9 mouse cellular contexts compared by ENCODE assay signal in genomic region chr10:97479004-97479766, GRCm38 (mm10). TPM values are rescaled to one million over a fixed set of nuclear protein-coding genes. Genes with fewer than 3 reads are reported as not detected.
A peak's percentile ranks its signal among the peaks of the same experiment; 100 is the strongest.
DNase-seq lines count a peak whose midpoint lies in the region; ATAC-seq and TF ChIP-seq lines count a peak whose summit lies in the region.
"Had no signal": no experiment of that assay in that cellular context is flagged by ENCODE, and none has a peak within 500 bp of the region (broad histone marks: within the 10 kb centered on the region; RNA-seq: fewer than 3 reads in every experiment).

Gene Dcn, plus strand, starts transcription at chr10:97479609.

- no peak within 1 kb of the TSS for H3K4me3 ChIP-seq in forebrain, postnatal 0 days (ENCODE audit: low read depth, low read length)
- peak within 1 kb of the TSS; percentile 21; the same call in 1 of the 2 replicates for H3K4me3 ChIP-seq in hindbrain, embryonic 10.5 days
- peak within 1 kb of the TSS; percentile 35 for H3K4me3 ChIP-seq in midbrain, embryonic 10.5 days

- WGBS in forebrain, postnatal 0 days: 3% methylated on average over 7 of the region's 7 CpGs
- WGBS in hindbrain, embryonic 10.5 days: 17% methylated on average over 7 of the region's 7 CpGs
- WGBS in midbrain, embryonic 10.5 days: 11% methylated on average over 7 of the region's 7 CpGs

- H3K4me2 ChIP-seq in forebrain, postnatal 0 days (ENCODE audit: low read depth): peak within 1 kb of the TSS; percentile 14; the same call in 1 of the 2 replicates

- no peaks in the 10 kb centered on the region for H3K4me1 ChIP-seq in forebrain, postnatal 0 days (ENCODE audit: insufficient read depth)
- peaks cover 18% of the 10 kb centered on the region for H3K4me1 ChIP-seq in hindbrain, embryonic 10.5 days (replicated peaks)
- peaks cover 27% of the 10 kb centered on the region for H3K4me1 ChIP-seq in midbrain, embryonic 10.5 days

- no peaks in the 10 kb centered on the region for H3K36me3 ChIP-seq in forebrain, postnatal 0 days (ENCODE audit: insufficient read depth)
- H3K36me3 ChIP-seq in hindbrain, embryonic 10.5 days: no peaks in the 10 kb centered on the region
- no peaks in the 10 kb centered on the region for H3K36me3 ChIP-seq in midbrain, embryonic 10.5 days

- no peak for DNase-seq in thymus, postnatal 0 days (ENCODE audit: low spot score)
- DNase-seq in thymus, postnatal 14 days: no peak
- DNase-seq in forebrain, postnatal 0 days: no peak
- DNase-seq in hindbrain, embryonic 10.5 days (ENCODE audit: low spot score): peak; percentile 19
- no peak for DNase-seq in left cerebral cortex, adult 8-10 months (ENCODE audit: low spot score in 2 of 2)
- DNase-seq in midbrain, embryonic 10.5 days (ENCODE audit: low spot score): peak; percentile 24

- H3K9me3 ChIP-seq in forebrain, postnatal 0 days (ENCODE audit: low read length): no peaks in the 10 kb centered on the region
- H3K9me3 ChIP-seq in hindbrain, embryonic 10.5 days: no peaks in the 10 kb centered on the region
- H3K9me3 ChIP-seq in midbrain, embryonic 10.5 days (replicated peaks): no peaks in the 10 kb centered on the region

- no peak for ATAC-seq in forebrain, postnatal 0 days
- ATAC-seq in erythroid progenitor cell, adult 5-6 weeks (replicated peaks; ENCODE audit: low FRiP score, poor library complexity, severe bottlenecking): no peak
- no peak for ATAC-seq in granulocyte monocyte progenitor cell, adult 5-6 weeks (replicated peaks; ENCODE audit: poor library complexity, severe bottlenecking)
- ATAC-seq: Patski had no signal

- no peak within 1 kb of the TSS for H3K27ac ChIP-seq in forebrain, postnatal 0 days (ENCODE audit: low read depth, low read length)
- 0 out of 2 replicates have a peak within 1 kb of the TSS, but pooled peaks have one; percentile 13 for H3K27ac ChIP-seq in hindbrain, embryonic 10.5 days
- H3K27ac ChIP-seq in midbrain, embryonic 10.5 days (replicated peaks): no peak within 1 kb of the TSS; the same call in 1 of the 2 replicates

- TF ChIP-seq CTCF in forebrain, postnatal 0 days (IDR thresholded peaks at IDR 0.05; ENCODE audit: low read depth): no peak

- no peaks in the 10 kb centered on the region for H3K27me3 ChIP-seq in forebrain, postnatal 0 days (ENCODE audit: insufficient read depth, low read length)
- H3K27me3 ChIP-seq in hindbrain, embryonic 10.5 days (ENCODE audit: insufficient read depth, poor library complexity, severe bottlenecking): no peaks in the 10 kb centered on the region
- no peaks in the 10 kb centered on the region for H3K27me3 ChIP-seq in midbrain, embryonic 10.5 days (ENCODE audit: low read depth, poor library complexity, severe bottlenecking)
- H3K27me3 ChIP-seq: Patski had no signal

- no peak within 1 kb of the TSS for H3K9ac ChIP-seq in forebrain, postnatal 0 days

RNA-seq across cellular contexts. Expression of gene Dcn, which starts in this region (rescaled TPM):
- 88.4 and 103 TPM in 2 replicates for polyA plus RNA-seq in thymus, postnatal 0 days (2015; fragmentation: Nextera tagmentation; extraction: Ambion mirVana)
- total RNA-seq in forebrain, postnatal 0 days (2014; rRNA removed): 44.0 and 62.1 TPM in 2 replicates
- 51.0 and 85.9 TPM in 2 replicates for polyA plus RNA-seq in forebrain, postnatal 0 days (2015; fragmentation: Nextera tagmentation; extraction: Ambion mirVana)
- polyA plus RNA-seq in hindbrain, embryonic 10.5 days (2016; fragmentation: Nextera tagmentation; extraction: Ambion mirVana): 3.6 and 5.7 TPM in 2 replicates
- total RNA-seq in left cerebral cortex, adult 8-10 months (2022): 10 to 100 TPM; 14.7 to 21.4 (median 17.2) TPM
- 6.6 and 15.1 TPM in 2 replicates for polyA plus RNA-seq in midbrain, embryonic 10.5 days (2016; fragmentation: Nextera tagmentation; extraction: Ambion mirVana)
- 1.4 and 5.9 TPM in 2 replicates for total RNA-seq in erythroid progenitor cell, adult 5-6 weeks (2015; ENCODE audit: low replicate concordance)
- total RNA-seq in erythroid progenitor cell, adult 5-6 weeks (2017; ENCODE audit: low replicate concordance): 0.39 TPM in 1 of 2 replicates, not detected in the other
- total RNA-seq in granulocyte monocyte progenitor cell, adult 5-6 weeks (2014; fragmentation: Nextera tagmentation): not detected in 2 replicates
- total RNA-seq in granulocyte monocyte progenitor cell, adult 5-6 weeks (2017): not detected in 2 replicates

Comparison
In these comparisons a context has a peak if more than half of its experiments do, and no peak if none do; other contexts are left out.
1. DNase-seq: peak in hindbrain, embryonic 10.5 days (single experiment) and midbrain, embryonic 10.5 days (single experiment); none in thymus, postnatal 0 days (single experiment), thymus, postnatal 14 days (single experiment), forebrain, postnatal 0 days (single experiment) and left cerebral cortex, adult 8-10 months (0 of 2).